Mouse (Mus musculus) neural tube, embryonic 12.5 days (tissue): ENCODE measurements around the gene Dhx58. TPM values are rescaled to one million over a fixed set of nuclear protein-coding genes. Genes with fewer than 3 reads are reported as not detected.
A peak's percentile ranks its signal among the peaks of the same experiment; 100 is the strongest.

Experiments used
- ATAC-seq: fragments of 200-750 bp; cut with Nextera tagmentation; 2 replicates; pipeline ENCODE4 v1.8.0; 2017; ENCODE audit warnings: low read depth, mild to moderate bottlenecking, moderate TSS enrichment, moderate library complexity; ENCODE audit not compliant: low FRiP score
- H3K27ac ChIP-seq: fragments of 300-500 bp; sonication (generic); 2 replicates; pipeline ENCODE4 v1.5.1; 2016
- H3K27me3 ChIP-seq: fragments of 300-500 bp; sonication (generic); replicated peaks from 2 replicates; pipeline ENCODE4 v1.6.1; 2016; ENCODE audit warnings: mild to moderate bottlenecking
- H3K36me3 ChIP-seq: fragments of 300-500 bp; sonication (generic); 2 replicates; pipeline ENCODE4 v1.6.1; 2016; ENCODE audit warnings: mild to moderate bottlenecking
- H3K4me1 ChIP-seq: fragments of 300-500 bp; sonication (generic); 2 replicates; pipeline ENCODE4 v1.6.1; 2016
- H3K4me2 ChIP-seq: fragments of 300-500 bp; sonication (generic); replicated peaks from 2 replicates; pipeline ENCODE4 v1.6.1; 2016; ENCODE audit warnings: mild to moderate bottlenecking
- H3K4me3 ChIP-seq: fragments of 300-500 bp; sonication (generic); 2 replicates; pipeline ENCODE4 v1.5.1; 2016
- H3K9ac ChIP-seq: fragments of 300-500 bp; sonication (generic); 2 replicates; pipeline ENCODE4 v1.6.1; 2016; ENCODE audit warnings: mild to moderate bottlenecking
- H3K9me3 ChIP-seq: fragments of 300-500 bp; sonication (generic); 2 replicates; pipeline ENCODE4 v1.6.1; 2016; ENCODE audit warnings: mild to moderate bottlenecking
- WGBS: fragments of 180-500 bp; shearing (Covaris S2); methylation state at CpG from one replicate; pipeline ENCODE4 v1.1.7; 2016; 5-methylcytosine and 5-hydroxymethylcytosine counted together
- polyA plus RNA-seq: library from polyadenylated mRNA; unstranded; fragments of >200 nt; fragmentation: Nextera tagmentation; extraction: Ambion mirVana; gene quantifications from 2 replicates; pipeline ENCODE4 v1.2.1, GENCODE M21; 2016

Gene Dhx58
- polyA plus RNA-seq, 1 experiment from 2014 or later, result 2.4 TPM

DNA sequence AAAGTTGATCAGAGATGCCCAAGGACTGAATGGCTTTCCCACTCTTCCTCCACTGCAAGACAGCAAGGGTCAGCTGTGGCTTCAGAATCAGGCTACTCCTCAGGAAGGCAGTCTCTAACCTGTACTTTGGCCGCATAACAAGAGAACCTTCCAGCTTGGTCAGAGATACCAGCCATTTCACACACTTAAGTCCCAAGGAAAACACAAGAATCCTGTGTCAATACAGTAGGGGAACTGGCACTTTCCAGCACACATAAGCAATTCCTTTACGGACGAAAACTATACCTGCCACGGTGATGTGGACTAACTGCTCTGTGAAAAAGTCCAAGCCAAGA lies 32.6 kb upstream of the Dhx58 start:
- peaks cover 12% of the 10 kb centered on the region; the same call in 1 of the 2 replicates for H3K36me3 ChIP-seq
- H3K9me3 ChIP-seq, result no peaks in the 10 kb centered on the region
- no peak overlapping the region for H3K27ac ChIP-seq
- ATAC-seq, result no peak
- WGBS, result 80% methylated on average over 4 of the region's 4 CpGs
- H3K27me3 ChIP-seq, result no peaks in the 10 kb centered on the region
- H3K9ac ChIP-seq, result peak overlapping the region; percentile 90
- H3K4me3 ChIP-seq, result peak overlapping the region; percentile 86
- peak overlapping the region; percentile 94 for H3K4me2 ChIP-seq
- H3K4me1 ChIP-seq, result peaks cover 24% of the 10 kb centered on the region

DNA sequence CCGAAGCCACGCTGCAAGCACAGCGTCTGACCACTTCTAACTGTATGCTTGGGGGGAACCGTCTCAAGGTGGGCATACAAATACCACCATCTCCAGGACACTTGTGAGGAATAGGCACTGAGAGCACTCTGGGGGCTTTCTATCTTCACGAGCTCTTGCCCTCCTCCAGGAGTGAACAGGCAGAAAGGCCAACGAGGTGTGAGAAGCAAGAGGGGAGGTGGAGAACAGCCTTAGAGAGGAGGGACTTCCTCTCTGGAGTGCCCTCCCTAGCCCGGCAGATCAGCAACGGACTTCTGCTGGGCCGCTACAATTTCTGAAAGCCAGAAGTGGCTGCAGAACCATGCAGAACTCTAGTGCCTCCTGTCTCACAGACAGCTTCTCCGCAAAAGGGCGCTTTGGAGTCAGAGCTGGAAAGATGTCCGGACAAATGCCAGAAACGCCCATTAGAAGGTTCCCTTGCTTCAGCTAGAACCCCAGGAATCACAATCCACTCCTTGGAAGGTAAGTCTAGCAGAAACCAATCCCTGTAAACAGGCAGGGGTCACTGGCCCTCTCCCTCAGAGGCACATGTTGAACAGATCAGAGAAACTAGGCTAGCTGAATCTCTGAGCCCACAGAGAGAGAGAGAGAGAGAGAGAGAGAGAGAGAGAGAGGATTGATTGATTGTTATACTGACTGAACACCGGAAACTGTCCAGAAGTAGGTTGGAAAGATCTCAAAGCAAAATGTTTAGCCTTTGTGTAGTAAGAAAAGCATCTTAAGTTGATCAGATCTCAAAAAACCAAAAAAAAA lies 32.1 kb upstream of the Dhx58 start:
- Histone ChIP-seq H3K4me3 (no peak overlapping the region), H3K9ac (0 out of 2 replicates have a peak overlapping the region, but pooled peaks have one; percentile 17), H3K4me2 (peak overlapping the region; percentile 94)

DNA sequence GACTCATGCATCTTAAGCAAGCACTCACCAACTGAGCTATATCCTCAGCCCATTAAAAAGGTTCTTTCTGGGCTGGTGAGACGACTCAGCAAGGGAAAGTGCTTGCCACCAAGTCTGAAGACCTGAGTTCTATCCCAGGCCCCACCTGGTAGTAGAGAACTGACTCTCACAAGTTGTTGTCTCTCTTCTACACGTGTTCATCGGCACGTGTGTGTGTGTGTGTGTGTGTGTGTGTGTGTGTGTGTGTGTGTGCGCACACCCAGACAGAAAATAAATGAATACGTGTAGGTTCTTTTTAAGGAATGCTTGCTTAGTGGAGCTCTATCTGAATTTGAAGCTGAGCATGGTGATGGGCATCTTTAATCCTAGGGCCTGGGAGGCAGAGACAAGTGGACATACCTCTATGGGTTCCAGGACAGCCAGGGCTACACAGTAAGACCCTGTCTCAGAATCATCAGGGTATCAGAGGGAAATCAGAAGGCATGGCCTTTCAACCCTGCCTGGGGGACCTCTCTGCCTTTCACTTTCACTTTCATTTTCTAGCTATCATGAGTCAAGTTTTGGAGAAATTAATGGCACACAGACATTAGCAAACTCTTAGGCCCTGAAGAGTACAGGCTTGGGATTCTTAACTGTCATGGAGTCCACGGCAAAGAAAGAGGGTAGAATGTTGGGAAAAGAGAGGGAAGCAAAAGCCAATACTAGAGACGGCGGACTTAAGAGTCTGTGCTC lies 31.2 kb upstream of the Dhx58 start:
- H3K4me1 ChIP-seq, result peaks cover 24% of the 10 kb centered on the region
- WGBS, result 90% methylated on average over 9 of the region's 9 CpGs

More for the DNA sequence above, 32.1 kb upstream of the Dhx58 start:
- no peak for ATAC-seq
- peaks cover 12% of the 10 kb centered on the region; the same call in 1 of the 2 replicates for H3K36me3 ChIP-seq
- H3K27me3 ChIP-seq, result no peaks in the 10 kb centered on the region
- WGBS, result 82% methylated on average over 14 of the region's 14 CpGs
- H3K27ac ChIP-seq, result no peak overlapping the region
- peaks cover 24% of the 10 kb centered on the region for H3K4me1 ChIP-seq
- H3K9me3 ChIP-seq, result no peaks in the 10 kb centered on the region

DNA sequence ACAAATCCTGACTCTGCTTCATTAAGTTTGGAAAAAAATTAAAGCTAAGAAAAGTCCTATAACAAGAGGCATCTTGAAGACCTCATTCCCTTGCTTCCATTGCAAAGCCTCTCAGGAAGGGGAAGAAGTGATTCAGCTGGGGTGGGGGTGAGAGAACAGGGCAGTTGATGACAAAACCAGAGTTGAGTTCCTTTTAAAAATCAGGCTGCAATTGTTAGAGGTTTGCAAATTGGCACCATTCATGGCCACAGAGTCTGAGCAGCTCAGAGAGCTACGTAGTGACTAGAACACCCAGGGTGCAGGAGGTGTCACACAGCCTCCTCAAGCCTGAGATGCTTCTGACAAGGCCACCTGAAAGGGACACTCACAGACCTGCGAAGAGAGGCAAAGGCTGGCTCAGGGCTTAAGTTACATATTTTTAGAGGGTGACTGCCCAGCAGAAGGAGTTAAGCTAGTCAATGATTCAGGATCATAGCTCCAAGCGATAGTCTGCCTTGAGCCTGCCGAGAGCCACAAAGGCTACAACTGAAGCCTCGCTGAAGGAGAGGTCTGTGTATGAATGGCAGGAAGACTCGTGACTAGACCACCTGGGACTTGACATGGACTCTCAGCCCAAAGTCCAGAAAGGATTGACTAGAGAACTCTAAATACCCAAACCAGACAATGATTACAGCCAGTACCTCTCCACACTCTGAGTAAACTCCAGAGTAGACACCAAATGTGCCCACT lies 26.6 kb upstream of the Dhx58 start:
- H3K9me3 ChIP-seq, result no peaks in the 10 kb centered on the region
- 0 out of 2 replicates have a peak overlapping the region, but pooled peaks have one; percentile 8 for H3K9ac ChIP-seq
- ATAC-seq, result no peak
- peaks cover 31% of the 10 kb centered on the region for H3K36me3 ChIP-seq
- H3K27ac ChIP-seq, result no peak overlapping the region
- no peak overlapping the region for H3K4me2 ChIP-seq
- H3K27me3 ChIP-seq, result no peaks in the 10 kb centered on the region
- 0 out of 2 replicates have a peak, but pooled peaks cover 1% of the 10 kb centered on the region for H3K4me1 ChIP-seq
- WGBS, result 91% methylated on average over 6 of the region's 6 CpGs
- H3K4me3 ChIP-seq, result no peak overlapping the region

More for the DNA sequence above, 31.2 kb upstream of the Dhx58 start:
- Histone ChIP-seq H3K9me3 (no peaks in the 10 kb centered on the region), H3K27me3 (no peaks in the 10 kb centered on the region), H3K4me2 (peak overlapping the region; percentile 18), H3K27ac (no peak overlapping the region), H3K36me3 (peaks cover 16% of the 10 kb centered on the region; the same call in 1 of the 2 replicates), H3K4me3 (no peak overlapping the region), H3K9ac (no peak overlapping the region)
- no peak for ATAC-seq

DNA sequence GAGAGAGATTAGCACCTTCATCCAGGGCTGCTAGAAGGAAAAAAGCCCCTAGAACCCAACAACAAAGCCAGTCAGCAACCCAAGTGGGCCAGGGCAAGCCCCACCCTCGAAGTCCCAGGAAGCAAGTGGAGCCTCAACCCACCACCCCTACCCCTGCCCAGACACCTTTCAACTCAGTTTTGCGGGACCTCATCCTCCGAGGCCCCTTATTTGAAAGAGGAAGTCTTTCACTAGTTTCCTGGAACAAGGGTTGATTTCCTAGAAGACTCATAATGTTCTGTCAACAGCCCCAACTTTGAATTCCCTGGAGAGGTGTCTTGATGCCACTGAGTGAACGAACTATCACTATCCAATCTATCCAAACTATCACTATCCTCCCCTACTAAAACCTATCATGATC lies 25.9 kb upstream of the Dhx58 start:
- Histone ChIP-seq H3K27me3 (no peaks in the 10 kb centered on the region), H3K4me3 (no peak overlapping the region), H3K4me2 (no peak overlapping the region), H3K36me3 (peaks cover 31% of the 10 kb centered on the region), H3K9me3 (no peaks in the 10 kb centered on the region), H3K4me1 (no peaks in the 10 kb centered on the region), H3K27ac (no peak overlapping the region), H3K9ac (no peak overlapping the region)
- no peak for ATAC-seq
- 87% methylated on average over 4 of the region's 4 CpGs for WGBS

DNA sequence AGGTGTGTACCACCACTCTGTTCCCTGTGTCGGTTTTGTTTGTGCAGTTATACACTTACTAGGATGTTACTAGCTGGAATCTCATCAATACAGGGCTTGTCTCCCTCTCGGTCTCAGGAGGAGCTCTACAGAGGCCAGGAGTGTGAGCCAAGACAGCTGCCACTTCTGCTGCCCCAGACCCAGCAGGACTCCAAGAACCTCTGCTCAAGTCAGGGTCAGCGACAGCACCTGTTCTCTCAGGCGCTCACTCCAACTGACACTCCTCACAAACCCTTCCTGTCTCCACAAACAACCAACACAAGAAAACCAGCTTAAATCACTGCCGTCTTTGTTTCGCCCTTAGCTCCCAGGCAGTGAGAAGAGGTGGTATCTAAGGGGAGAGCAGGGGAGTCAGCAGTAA lies 24.5 kb upstream of the Dhx58 start:
- H3K4me2 ChIP-seq, result no peak overlapping the region
- no peaks in the 10 kb centered on the region for H3K27me3 ChIP-seq
- H3K27ac ChIP-seq, result no peak overlapping the region
- no peak overlapping the region for H3K9ac ChIP-seq
- 91% methylated on average over 6 of the region's 6 CpGs for WGBS
- no peak overlapping the region for H3K4me3 ChIP-seq
- peaks cover 31% of the 10 kb centered on the region for H3K36me3 ChIP-seq
- no peaks in the 10 kb centered on the region for H3K9me3 ChIP-seq
- 0 out of 2 replicates have a peak, but pooled peaks cover 5% of the 10 kb centered on the region for H3K4me1 ChIP-seq
- no peak for ATAC-seq

DNA sequence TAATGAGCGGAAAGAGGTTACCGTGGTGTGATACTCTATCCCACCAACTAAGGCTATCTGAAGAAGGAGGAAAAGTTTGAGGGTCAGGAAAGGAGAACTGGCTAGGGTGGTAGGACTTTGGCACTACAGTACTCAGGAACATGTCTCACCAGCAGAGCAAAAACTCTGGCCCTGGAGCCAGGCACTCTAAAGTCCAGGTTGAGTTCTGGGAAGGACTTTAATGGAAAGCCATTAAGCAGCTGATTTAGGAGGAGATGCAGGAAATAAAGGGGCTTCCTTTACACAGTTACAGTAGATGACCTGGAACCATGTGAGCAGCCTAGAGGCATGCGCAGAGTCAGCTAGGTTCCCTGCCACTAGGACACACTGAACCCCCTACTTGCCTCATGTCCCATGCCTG lies 23.1 kb upstream of the Dhx58 start:
- Histone ChIP-seq H3K9ac (no peak overlapping the region), H3K27ac (no peak overlapping the region), H3K9me3 (no peaks in the 10 kb centered on the region), H3K4me3 (no peak overlapping the region), H3K4me1 (0 out of 2 replicates have a peak, but pooled peaks cover 11% of the 10 kb centered on the region), H3K36me3 (peaks cover 20% of the 10 kb centered on the region), H3K27me3 (no peaks in the 10 kb centered on the region), H3K4me2 (no peak overlapping the region)
- WGBS, result 97% methylated on average over 3 of the region's 3 CpGs
- ATAC-seq, result no peak

DNA sequence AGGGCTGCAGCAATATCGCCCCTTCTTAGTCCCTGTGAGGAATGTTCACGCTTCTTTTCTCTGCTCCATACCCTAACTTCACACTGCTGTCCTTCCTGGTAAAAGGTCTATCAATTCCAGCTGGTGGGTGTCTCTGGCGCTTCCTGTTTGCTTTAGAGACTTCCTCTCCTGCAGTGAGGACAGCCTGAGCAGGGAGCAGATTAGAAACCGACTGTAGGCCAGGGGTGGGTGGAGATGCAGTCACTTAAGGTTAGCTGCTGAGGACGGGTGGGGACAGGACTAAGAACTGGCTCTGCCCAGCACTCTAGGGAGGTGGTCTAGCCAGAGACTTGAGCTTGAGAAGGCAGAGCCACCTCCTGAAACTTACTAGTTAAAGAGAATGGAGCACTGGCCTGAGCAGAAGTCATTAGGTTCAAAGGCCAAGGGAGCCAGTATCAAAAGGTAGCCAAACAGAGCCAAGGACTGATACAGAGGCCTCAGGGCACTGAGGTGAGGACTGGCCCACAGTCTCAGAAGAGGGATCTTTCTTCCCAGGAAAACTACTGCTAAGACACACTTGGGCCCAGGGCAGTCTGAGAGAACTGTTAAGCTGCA lies 20.9 kb upstream of the Dhx58 start:
- Histone ChIP-seq H3K27me3 (no peaks in the 10 kb centered on the region), H3K27ac (no peak overlapping the region), H3K9me3 (no peaks in the 10 kb centered on the region), H3K4me3 (no peak overlapping the region), H3K4me1 (peaks cover 15% of the 10 kb centered on the region; the same call in 1 of the 2 replicates), H3K36me3 (peaks cover 15% of the 10 kb centered on the region), H3K9ac (no peak overlapping the region), H3K4me2 (no peak overlapping the region)
- no peak for ATAC-seq
- 56% methylated on average over 5 of the region's 5 CpGs for WGBS

DNA sequence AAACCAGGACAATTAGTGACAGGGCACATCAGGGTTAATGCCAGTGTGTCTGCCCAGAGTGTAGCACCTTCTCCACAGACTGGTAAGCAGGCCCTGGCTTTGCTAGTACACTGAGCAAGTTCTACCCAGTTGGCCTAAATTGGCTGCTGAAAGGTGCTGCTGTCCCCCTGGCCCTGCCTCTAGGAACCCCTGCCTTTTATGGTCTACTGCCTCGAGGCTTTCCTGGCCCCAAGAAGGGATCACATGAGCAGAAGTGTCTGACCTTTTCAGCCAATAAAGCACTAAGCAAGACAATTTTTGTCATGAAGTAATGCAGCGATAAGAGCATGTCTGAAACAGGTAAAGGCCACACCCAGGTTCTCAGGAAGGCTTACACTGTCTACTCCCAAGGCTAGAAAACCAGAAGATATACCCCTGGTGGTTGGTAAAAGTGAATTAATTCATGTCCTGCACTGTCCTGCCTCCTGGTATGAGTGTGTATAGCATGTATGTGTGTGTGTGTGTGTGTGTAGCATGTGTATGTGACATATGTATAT lies 18.5 kb upstream of the Dhx58 start:
- Histone ChIP-seq H3K27ac (no peak overlapping the region), H3K4me2 (no peak overlapping the region), H3K9me3 (no peaks in the 10 kb centered on the region), H3K27me3 (no peaks in the 10 kb centered on the region), H3K4me1 (peaks cover 15% of the 10 kb centered on the region; the same call in 1 of the 2 replicates), H3K9ac (no peak overlapping the region), H3K4me3 (no peak overlapping the region), H3K36me3 (peaks cover 26% of the 10 kb centered on the region)
- no peak for ATAC-seq
- 60% methylated on average over 2 of the region's 2 CpGs for WGBS

DNA sequence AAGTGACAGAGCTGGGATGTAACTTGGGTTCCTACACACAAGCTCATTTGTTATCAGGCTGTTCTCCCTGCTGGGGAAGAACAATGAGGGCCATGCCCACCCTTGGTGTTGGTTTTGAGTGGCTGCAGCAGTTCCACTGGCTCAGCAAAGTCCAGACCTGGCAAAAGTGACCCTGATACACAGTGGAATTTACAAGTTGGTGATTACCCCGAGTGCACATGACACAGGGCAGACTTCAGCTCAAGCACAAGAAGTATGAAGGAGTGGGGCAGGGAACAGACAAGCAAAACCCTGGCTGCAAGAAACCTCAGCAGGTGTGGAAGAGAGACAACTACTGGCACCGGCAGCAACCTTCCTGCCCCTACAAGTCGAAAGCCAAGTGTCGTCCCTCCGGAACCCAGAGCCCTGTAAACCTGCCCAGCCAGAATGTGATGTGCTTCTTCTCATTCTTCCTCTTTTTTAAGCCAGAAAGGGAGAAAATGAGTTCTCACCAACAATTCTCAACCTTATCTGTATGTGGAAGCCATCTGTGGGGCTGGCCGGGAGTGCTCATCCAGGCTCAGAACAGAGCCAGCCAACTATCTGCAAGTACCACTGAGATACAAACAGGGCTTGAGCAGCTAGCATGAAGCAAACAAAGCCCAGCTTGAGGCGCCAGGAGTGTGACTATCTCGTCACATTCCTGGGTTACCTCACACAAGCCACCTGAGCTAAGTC lies 17.9 kb upstream of the Dhx58 start:
- H3K4me1 ChIP-seq, result peaks cover 15% of the 10 kb centered on the region; the same call in 1 of the 2 replicates
- H3K9me3 ChIP-seq, result no peaks in the 10 kb centered on the region
- no peak for ATAC-seq
- H3K27me3 ChIP-seq, result no peaks in the 10 kb centered on the region
- no peak overlapping the region for H3K4me2 ChIP-seq
- H3K9ac ChIP-seq, result no peak overlapping the region
- H3K36me3 ChIP-seq, result peaks cover 27% of the 10 kb centered on the region
- H3K4me3 ChIP-seq, result no peak overlapping the region
- 76% methylated on average over 8 of the region's 8 CpGs for WGBS
- H3K27ac ChIP-seq, result no peak overlapping the region

DNA sequence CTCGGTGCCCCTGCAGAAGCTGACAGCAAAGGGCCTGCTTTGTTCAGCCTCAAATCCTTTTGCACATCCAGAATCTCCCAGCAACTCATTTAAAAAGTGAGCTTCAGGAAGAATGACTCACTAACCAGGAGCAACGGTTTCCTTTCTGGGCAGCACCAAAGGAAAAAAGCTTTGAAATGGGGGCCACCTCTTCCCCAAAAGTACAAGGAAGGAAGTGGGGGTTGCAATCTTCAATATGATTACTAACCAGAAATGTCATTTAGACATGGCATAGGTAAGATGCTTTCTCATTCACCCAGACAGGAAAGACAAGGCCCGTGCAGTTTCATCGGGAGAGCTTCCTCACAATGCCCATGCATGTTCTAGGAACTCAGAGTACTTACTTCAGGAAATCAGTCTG lies 17.2 kb upstream of the Dhx58 start:
- WGBS, result 77% methylated on average over 4 of the region's 4 CpGs
- Histone ChIP-seq H3K4me2 (no peak overlapping the region), H3K4me1 (peaks cover 15% of the 10 kb centered on the region; the same call in 1 of the 2 replicates), H3K9ac (no peak overlapping the region), H3K36me3 (peaks cover 34% of the 10 kb centered on the region), H3K27me3 (no peaks in the 10 kb centered on the region), H3K9me3 (no peaks in the 10 kb centered on the region), H3K27ac (no peak overlapping the region), H3K4me3 (no peak overlapping the region)
- no peak for ATAC-seq
